Mouse (Mus musculus) heart, adult 2 months (tissue): ENCODE measurements around the gene Ythdf1. TPM values are rescaled to one million over a fixed set of nuclear protein-coding genes. Genes with fewer than 3 reads are reported as not detected.

Experiments
- DNase-seq, 2 experiments: peaks; one replicate each; pipeline ENCODE4 v3.0.0; 2021
- H3K27ac ChIP-seq: fragments of 200-600 bp; 2 replicates; pipeline ENCODE4 v1.8.1; 2022
- H3K27me3 ChIP-seq: fragments of 200-500 bp; 2 replicates; pipeline ENCODE4 v1.6.1; 2012; ENCODE audit warnings: mild to moderate bottlenecking, low read length, inconsistent platforms, mixed read lengths; ENCODE audit not compliant: control insufficient read depth, insufficient read depth
- H3K36me3 ChIP-seq: fragments of 200-500 bp; 2 replicates; pipeline ENCODE4 v1.6.1; 2012; ENCODE audit warnings: low read length, inconsistent platforms; ENCODE audit not compliant: control insufficient read depth, insufficient read depth
- H3K4me1 ChIP-seq: fragments of 200-500 bp; 2 replicates; pipeline ENCODE4 v1.6.1; 2011; ENCODE audit warnings: low read length; ENCODE audit not compliant: control insufficient read depth, insufficient read depth
- H3K4me3 ChIP-seq: fragments of 200-600 bp; 2 replicates; pipeline ENCODE4 v1.8.1; 2022
- H3K79me2 ChIP-seq: fragments of 200-500 bp; replicated peaks from 2 replicates; pipeline ENCODE4 v1.6.1; 2012; ENCODE audit warnings: mild to moderate bottlenecking, inconsistent platforms, low read length, moderate library complexity, mixed read lengths; ENCODE audit not compliant: control insufficient read depth, insufficient read depth
- H3K9ac ChIP-seq: fragments of 200-500 bp; 2 replicates; pipeline ENCODE4 v1.6.1; 2012; ENCODE audit warnings: low read depth, mild to moderate bottlenecking, control low read depth, inconsistent platforms, low read length, mixed read lengths
- CTCF ChIP-seq: fragments of 200-600 bp; IDR thresholded peaks from 2 replicates; pipeline ENCODE4 v1.8.1; 2022; ENCODE audit warnings: antibody characterized with exemption, mild to moderate bottlenecking, moderate library complexity
- EP300 ChIP-seq: fragments of 200-500 bp; IDR thresholded peaks from 2 replicates; pipeline ENCODE4 v1.6.1; 2011; ENCODE audit warnings: low read depth, low read length, control low read depth; ENCODE audit not compliant: insufficient read depth
- POLR2A ChIP-seq: fragments of 200-500 bp; IDR thresholded peaks from 2 replicates; pipeline ENCODE4 v1.6.1; 2011; ENCODE audit warnings: mild to moderate bottlenecking, low read depth, low read length, control low read depth; ENCODE audit not compliant: insufficient read depth
- WGBS: fragments of 180-500 bp; shearing (Covaris S2); methylation state at CpG from one replicate; pipeline ENCODE4 v1.1.7; 2018; 5-methylcytosine and 5-hydroxymethylcytosine counted together
- intact Hi-C: fragments of 180-260 bp; cut with DNase I; formaldehyde crosslinking; loops from one replicate; pipeline ENCODE4 v1.15.1; 2025
- polyA plus RNA-seq: library from polyadenylated mRNA; depleted of rRNA; stranded (reverse); fragments of >200 nt; gene quantifications from 2 replicates; pipeline ENCODE4 v1.2.3, GENCODE M21; 2012
- total RNA-seq, 2 experiments: library from RNA; stranded (reverse); gene quantifications; 2 replicates each; pipeline ENCODE4 v1.2.3; 2021

Gene Ythdf1
- total and polyA plus RNA-seq, 3 experiments, result 30.8 to 36.4 (median 31.7) TPM

GRCm38 (mm10) chr2:180919913-180920809 is 588 bp downstream of the Ythdf1 start:
- Histone ChIP-seq H3K4me1 (peaks cover 5% of the 10 kb centered on the region), H3K9ac (peak overlapping the region; percentile 99), H3K27ac (peak overlapping the region; percentile 80), H3K36me3 (peaks cover 19% of the 10 kb centered on the region), H3K27me3 (no peaks in the 10 kb centered on the region), H3K4me3 (peak overlapping the region; percentile 94), H3K79me2 (peaks cover 4% of the 10 kb centered on the region)
- TF ChIP-seq EP300 (no peak), CTCF (no peak), POLR2A (no peak)
- no peak for DNase-seq
- intact Hi-C loops, result no loop called here
- WGBS, result under 1% methylated on average over 61 of the region's 61 CpGs

DNA sequence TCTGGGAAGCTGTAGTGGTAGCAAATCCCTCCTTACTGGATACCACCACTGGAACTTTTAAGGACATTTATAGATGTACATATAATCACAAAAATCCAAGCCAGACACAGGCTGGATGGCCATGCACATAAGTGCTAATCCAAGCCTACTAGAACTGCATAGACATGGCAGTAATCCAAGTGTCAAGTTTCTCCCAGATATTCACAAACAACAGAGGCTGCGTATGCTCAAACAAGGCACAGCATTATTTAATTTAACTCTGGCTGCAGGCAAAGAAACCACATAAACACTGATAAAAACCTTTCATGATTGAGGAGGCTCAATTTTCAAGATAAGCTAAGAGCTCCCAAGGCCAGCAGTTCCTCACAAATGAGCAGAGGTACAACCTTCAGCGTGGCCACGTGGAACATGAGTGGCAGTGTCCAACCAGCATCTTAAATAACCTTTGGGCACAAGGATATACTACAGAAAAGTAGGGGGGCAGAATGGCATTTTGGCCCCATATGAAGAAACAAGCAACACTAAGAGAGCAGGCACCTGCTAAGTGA is 4.8 kb downstream of the Ythdf1 start:
- no peak for DNase-seq
- H3K4me1 ChIP-seq, result peaks cover 5% of the 10 kb centered on the region
- TF ChIP-seq EP300 (no peak), POLR2A (no peak), CTCF (no peak)
- intact Hi-C loops, result no loop called here
- peaks cover 29% of the 10 kb centered on the region for H3K36me3 ChIP-seq
- no peaks in the 10 kb centered on the region for H3K27me3 ChIP-seq
- H3K9ac ChIP-seq, result no peak overlapping the region
- H3K27ac ChIP-seq, result no peak overlapping the region
- H3K79me2 ChIP-seq, result peaks cover 7% of the 10 kb centered on the region
- no peak overlapping the region for H3K4me3 ChIP-seq
- WGBS, result 31% methylated on average over 3 of the region's 3 CpGs

GRCm38 (mm10) chr2:180910928-180911327 is 9.8 kb downstream of the Ythdf1 start:
- Histone ChIP-seq H3K9ac (no peak overlapping the region), H3K4me1 (peaks cover 2% of the 10 kb centered on the region), H3K79me2 (peaks cover 3% of the 10 kb centered on the region), H3K4me3 (no peak overlapping the region), H3K27me3 (no peaks in the 10 kb centered on the region), H3K27ac (no peak overlapping the region), H3K36me3 (peaks cover 20% of the 10 kb centered on the region)
- TF ChIP-seq POLR2A, result no peak
- TF ChIP-seq CTCF, result no peak
- TF ChIP-seq EP300, result no peak
- no peak for DNase-seq
- WGBS, result 85% methylated on average over 12 of the region's 12 CpGs
- intact Hi-C loops, result no loop called here

GRCm38 (mm10) chr2:180905556-180906221 is 15.1 kb downstream of the Ythdf1 start:
- intact Hi-C loops, result no loop called here

DNA sequence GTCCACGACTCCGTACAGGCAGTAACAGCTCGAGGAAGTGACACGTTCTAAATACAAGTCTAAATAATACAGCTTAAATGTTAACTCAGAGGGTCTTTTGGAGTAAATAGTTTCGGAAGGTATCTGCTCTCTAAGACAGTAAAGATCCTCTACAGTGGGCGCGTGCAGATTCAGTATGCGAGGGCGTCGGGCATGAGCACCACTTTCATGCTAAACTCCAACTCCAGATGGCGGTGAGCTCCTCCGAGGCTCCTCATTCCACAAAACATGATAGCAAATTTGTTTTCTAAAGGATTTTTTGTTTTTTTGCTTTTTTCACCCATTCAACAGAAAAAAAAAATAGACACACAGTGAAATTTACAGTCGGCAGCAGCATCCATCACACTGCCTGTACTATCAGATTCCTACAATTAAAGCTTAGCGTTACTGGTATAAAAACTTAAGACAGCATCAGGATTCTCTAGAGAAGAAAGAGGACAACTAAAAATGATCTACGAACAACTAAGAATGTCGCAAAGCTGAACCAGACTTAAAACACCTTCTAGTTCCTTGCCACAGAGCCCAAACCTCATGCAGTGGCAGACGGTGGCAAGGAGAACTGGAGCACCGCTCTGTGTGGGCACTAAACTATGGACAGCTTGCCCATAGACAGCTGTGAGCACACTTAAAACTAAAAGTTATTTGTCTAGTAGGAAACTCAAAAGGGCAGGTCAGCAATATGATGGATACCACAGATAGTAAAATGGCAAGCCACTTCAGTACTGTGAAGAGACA is 16.1 kb downstream of the Ythdf1 start:
- Histone ChIP-seq H3K27me3 (no peaks in the 10 kb centered on the region), H3K36me3 (peaks cover 4% of the 10 kb centered on the region; the same call in 1 of the 2 replicates), H3K79me2 (no peaks in the 10 kb centered on the region), H3K4me1 (no peaks in the 10 kb centered on the region), H3K27ac (no peak overlapping the region), H3K4me3 (no peak overlapping the region), H3K9ac (no peak overlapping the region)
- DNase-seq, result no peak
- intact Hi-C loops, result no loop called here
- TF ChIP-seq POLR2A, result no peak
- WGBS, result 91% methylated on average over 18 of the region's 18 CpGs

More at GRCm38 (mm10) chr2:180905556-180906221, 15.1 kb downstream of the Ythdf1 start:
- no peak for DNase-seq
- no peak overlapping the region for H3K9ac ChIP-seq
- no peaks in the 10 kb centered on the region for H3K79me2 ChIP-seq
- H3K4me1 ChIP-seq, result no peaks in the 10 kb centered on the region
- H3K27ac ChIP-seq, result no peak overlapping the region
- WGBS, result 67% methylated on average over 5 of the region's 5 CpGs
- TF ChIP-seq POLR2A, result no peak
- TF ChIP-seq CTCF, result no peak
- TF ChIP-seq EP300, result no peak
- no peak overlapping the region for H3K4me3 ChIP-seq
- H3K36me3 ChIP-seq, result peaks cover 7% of the 10 kb centered on the region
- no peaks in the 10 kb centered on the region for H3K27me3 ChIP-seq
